Mouse (Mus musculus): ENCODE data around the gene Tmem37. TPM values are rescaled to one million over a fixed set of nuclear protein-coding genes. Genes with fewer than 3 reads are reported as not detected.

The Tmem37 gene
- polyA plus RNA-seq, 1 experiment from 2014 or later = 10.2 TPM

- no peaks in the 10 kb centered on the region for H3K36me3 ChIP-seq (ENCODE audit: control insufficient read depth, insufficient read depth)
- no peaks in the 10 kb centered on the region for H3K27me3 ChIP-seq (ENCODE audit: control insufficient read depth, insufficient read depth, low read length)
- H3K4me3 ChIP-seq (ENCODE audit: low read length) = no peak overlapping the region
- H3K27ac ChIP-seq (ENCODE audit: low read length) = no peak overlapping the region
- peaks cover 3% of the 10 kb centered on the region; the same call in 1 of the 2 replicates for H3K9me3 ChIP-seq (replicated peaks; ENCODE audit: control insufficient read depth, low read length)
- 54% methylated on average over 6 of the region's 6 CpGs for WGBS
- no peaks in the 10 kb centered on the region for H3K4me1 ChIP-seq (ENCODE audit: control insufficient read depth, insufficient read depth, low read length)
- no peak overlapping the region for H3K9ac ChIP-seq (ENCODE audit: low read length)
- ATAC-seq (replicated peaks; ENCODE audit: extremely low read depth, insufficient read depth, low FRiP score) = peak; percentile 52; the same call in 1 of the 2 replicates
- no peak overlapping the region for H3K4me2 ChIP-seq (ENCODE audit: low read depth, low read length)
These were observed 18.4 kb downstream of the Tmem37 start for GRCm38 (mm10) chr1:120055475-120055874.

DNA sequence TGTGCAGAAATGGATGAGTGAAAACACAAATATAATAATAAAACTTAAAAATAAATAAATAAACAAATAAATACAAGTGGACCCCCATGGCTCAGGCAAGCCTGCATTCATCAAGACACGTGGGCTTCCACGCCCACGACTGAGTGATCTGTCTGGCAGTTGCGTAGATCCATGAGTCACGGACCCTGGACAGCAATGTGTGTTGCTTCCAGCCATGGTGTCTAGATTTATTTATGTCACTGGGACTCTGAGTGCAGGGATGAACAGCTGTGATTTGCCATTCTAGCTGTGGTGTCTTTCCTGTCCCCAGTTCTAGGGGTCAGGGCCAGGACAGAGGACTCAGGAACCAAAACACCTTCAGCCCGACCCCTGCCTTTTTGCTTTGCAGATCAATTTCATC is 18.9 kb downstream of the Tmem37 start:
- Histone ChIP-seq H3K36me3 (ENCODE audit: control insufficient read depth, insufficient read depth) (no peaks in the 10 kb centered on the region), H3K27me3 (ENCODE audit: control insufficient read depth, insufficient read depth, low read length) (no peaks in the 10 kb centered on the region), H3K4me2 (ENCODE audit: low read depth, low read length) (no peak overlapping the region), H3K4me1 (ENCODE audit: control insufficient read depth, insufficient read depth, low read length) (no peaks in the 10 kb centered on the region), H3K4me3 (ENCODE audit: low read length) (no peak overlapping the region), H3K9me3 (replicated peaks; ENCODE audit: control insufficient read depth, low read length) (peaks cover 3% of the 10 kb centered on the region; the same call in 1 of the 2 replicates), H3K27ac (ENCODE audit: low read length) (no peak overlapping the region), H3K9ac (ENCODE audit: low read length) (no peak overlapping the region)
- 76% methylated on average over 6 of the region's 6 CpGs for WGBS
- no peak for ATAC-seq (replicated peaks; ENCODE audit: extremely low read depth, insufficient read depth, low FRiP score)

DNA sequence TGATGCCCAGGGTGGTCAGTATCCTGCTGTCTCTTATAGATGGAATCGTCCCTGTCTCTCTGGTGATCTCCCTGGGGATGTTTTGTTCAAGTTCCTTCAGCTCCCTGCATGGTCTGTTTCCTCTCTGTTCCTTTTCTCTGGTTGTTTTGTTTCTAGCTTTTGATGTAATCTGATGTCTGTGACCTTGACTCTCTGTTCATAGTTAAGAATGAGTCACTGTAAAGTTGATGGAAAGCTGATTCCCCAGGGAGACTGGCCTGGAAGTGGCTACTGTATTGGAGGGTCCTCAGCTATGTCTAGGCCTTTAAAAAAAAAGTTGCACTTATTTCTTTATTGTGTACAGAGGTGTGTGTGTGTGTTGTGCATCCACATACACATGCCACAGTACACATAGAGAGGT is 22.8 kb downstream of the Tmem37 start:
- Histone ChIP-seq H3K27ac (ENCODE audit: low read length) (no peak overlapping the region), H3K4me1 (ENCODE audit: control insufficient read depth, insufficient read depth, low read length) (no peaks in the 10 kb centered on the region), H3K4me3 (ENCODE audit: low read length) (no peak overlapping the region), H3K36me3 (ENCODE audit: control insufficient read depth, insufficient read depth) (no peaks in the 10 kb centered on the region), H3K9ac (ENCODE audit: low read length) (no peak overlapping the region), H3K9me3 (replicated peaks; ENCODE audit: control insufficient read depth, low read length) (peaks cover 3% of the 10 kb centered on the region; the same call in 1 of the 2 replicates), H3K4me2 (ENCODE audit: low read depth, low read length) (no peak overlapping the region), H3K27me3 (ENCODE audit: control insufficient read depth, insufficient read depth, low read length) (no peaks in the 10 kb centered on the region)
- WGBS = 59% methylated on average over 1 of the region's 1 CpGs
- ATAC-seq (replicated peaks; ENCODE audit: extremely low read depth, insufficient read depth, low FRiP score) = no peak

DNA sequence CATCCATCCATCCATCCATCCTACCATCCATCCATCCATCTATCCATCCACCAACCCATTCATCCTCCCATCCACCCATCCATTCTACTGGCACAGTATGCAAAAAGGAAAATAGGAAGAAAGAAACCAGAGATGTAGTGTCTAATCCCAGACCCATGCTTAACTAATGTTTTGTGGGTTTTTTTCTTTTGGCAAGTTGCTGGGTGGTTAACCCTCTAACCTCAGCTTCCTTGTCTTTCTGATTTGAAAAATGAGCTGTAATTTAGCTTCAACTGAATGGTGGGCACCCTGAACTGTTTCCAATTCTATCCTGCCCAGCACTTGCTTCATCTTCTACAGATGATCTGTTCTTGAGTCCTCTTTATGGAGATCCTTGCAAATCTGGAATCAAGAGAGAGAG is 26.5 kb downstream of the Tmem37 start:
- H3K4me2 ChIP-seq (ENCODE audit: low read depth, low read length) = no peak overlapping the region
- H3K9ac ChIP-seq (ENCODE audit: low read length) = no peak overlapping the region
- no peak overlapping the region for H3K27ac ChIP-seq (ENCODE audit: low read length)
- no peaks in the 10 kb centered on the region for H3K36me3 ChIP-seq (ENCODE audit: control insufficient read depth, insufficient read depth)
- no peak overlapping the region for H3K4me3 ChIP-seq (ENCODE audit: low read length)
- H3K27me3 ChIP-seq (ENCODE audit: control insufficient read depth, insufficient read depth, low read length) = no peaks in the 10 kb centered on the region
- H3K4me1 ChIP-seq (ENCODE audit: control insufficient read depth, insufficient read depth, low read length) = no peaks in the 10 kb centered on the region
- ATAC-seq (replicated peaks; ENCODE audit: extremely low read depth, insufficient read depth, low FRiP score) = no peak
- H3K9me3 ChIP-seq (replicated peaks; ENCODE audit: control insufficient read depth, low read length) = no peaks in the 10 kb centered on the region

DNA sequence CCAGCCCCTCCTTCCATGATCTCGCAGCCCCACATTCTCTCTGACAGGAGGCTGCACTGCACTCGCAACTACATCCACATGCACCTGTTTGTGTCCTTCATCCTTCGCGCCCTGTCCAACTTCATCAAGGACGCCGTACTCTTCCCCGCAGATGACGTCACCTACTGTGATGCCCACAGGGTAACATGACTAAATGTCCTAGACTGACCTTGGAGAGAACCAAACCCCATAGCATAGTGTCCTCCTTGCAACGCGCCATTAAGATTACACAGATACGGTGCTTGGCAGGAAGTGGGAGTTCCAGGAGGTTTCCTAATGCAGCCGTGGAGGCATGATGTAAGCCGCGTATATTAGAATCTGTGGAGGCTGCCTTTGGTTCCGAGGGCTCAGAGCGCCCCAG is 29.3 kb downstream of the Tmem37 start:
- no peak; the same call in 1 of the 2 replicates for ATAC-seq (replicated peaks; ENCODE audit: extremely low read depth, insufficient read depth, low FRiP score)
- WGBS = 75% methylated on average over 16 of the region's 16 CpGs
- H3K4me2 ChIP-seq (ENCODE audit: low read depth, low read length) = no peak overlapping the region
- no peak overlapping the region for H3K27ac ChIP-seq (ENCODE audit: low read length)
- no peaks in the 10 kb centered on the region for H3K9me3 ChIP-seq (replicated peaks; ENCODE audit: control insufficient read depth, low read length)
- H3K9ac ChIP-seq (ENCODE audit: low read length) = no peak overlapping the region
- no peaks in the 10 kb centered on the region for H3K4me1 ChIP-seq (ENCODE audit: control insufficient read depth, insufficient read depth, low read length)
- H3K36me3 ChIP-seq (ENCODE audit: control insufficient read depth, insufficient read depth) = no peaks in the 10 kb centered on the region
- no peaks in the 10 kb centered on the region for H3K27me3 ChIP-seq (ENCODE audit: control insufficient read depth, insufficient read depth, low read length)
- H3K4me3 ChIP-seq (ENCODE audit: low read length) = no peak overlapping the region

GRCm38 (mm10) chr1:120042421-120042820 is 31.5 kb downstream of the Tmem37 start:
- Histone ChIP-seq H3K4me2 (ENCODE audit: low read depth, low read length) (no peak overlapping the region), H3K36me3 (ENCODE audit: control insufficient read depth, insufficient read depth) (no peaks in the 10 kb centered on the region), H3K27ac (ENCODE audit: low read length) (no peak overlapping the region), H3K9me3 (replicated peaks; ENCODE audit: control insufficient read depth, low read length) (no peaks in the 10 kb centered on the region), H3K9ac (ENCODE audit: low read length) (no peak overlapping the region), H3K27me3 (ENCODE audit: control insufficient read depth, insufficient read depth, low read length) (no peaks in the 10 kb centered on the region), H3K4me1 (ENCODE audit: control insufficient read depth, insufficient read depth, low read length) (no peaks in the 10 kb centered on the region), H3K4me3 (ENCODE audit: low read length) (no peak overlapping the region)
- ATAC-seq (replicated peaks; ENCODE audit: extremely low read depth, insufficient read depth, low FRiP score) = no peak
- WGBS = 72% methylated on average over 8 of the region's 8 CpGs

GRCm38 (mm10) chr1:120038594-120038993 is 35.3 kb downstream of the Tmem37 start:
- H3K9me3 ChIP-seq (replicated peaks; ENCODE audit: control insufficient read depth, low read length) = no peaks in the 10 kb centered on the region
- no peak overlapping the region for H3K4me3 ChIP-seq (ENCODE audit: low read length)
- WGBS = 64% methylated on average over 9 of the region's 9 CpGs
- no peak overlapping the region for H3K4me2 ChIP-seq (ENCODE audit: low read depth, low read length)
- H3K9ac ChIP-seq (ENCODE audit: low read length) = no peak overlapping the region
- H3K27ac ChIP-seq (ENCODE audit: low read length) = no peak overlapping the region
- no peaks in the 10 kb centered on the region for H3K36me3 ChIP-seq (ENCODE audit: control insufficient read depth, insufficient read depth)
- ATAC-seq (replicated peaks; ENCODE audit: extremely low read depth, insufficient read depth, low FRiP score) = no peak
- H3K4me1 ChIP-seq (ENCODE audit: control insufficient read depth, insufficient read depth, low read length) = peaks cover 3% of the 10 kb centered on the region
- H3K27me3 ChIP-seq (ENCODE audit: control insufficient read depth, insufficient read depth, low read length) = no peaks in the 10 kb centered on the region

DNA sequence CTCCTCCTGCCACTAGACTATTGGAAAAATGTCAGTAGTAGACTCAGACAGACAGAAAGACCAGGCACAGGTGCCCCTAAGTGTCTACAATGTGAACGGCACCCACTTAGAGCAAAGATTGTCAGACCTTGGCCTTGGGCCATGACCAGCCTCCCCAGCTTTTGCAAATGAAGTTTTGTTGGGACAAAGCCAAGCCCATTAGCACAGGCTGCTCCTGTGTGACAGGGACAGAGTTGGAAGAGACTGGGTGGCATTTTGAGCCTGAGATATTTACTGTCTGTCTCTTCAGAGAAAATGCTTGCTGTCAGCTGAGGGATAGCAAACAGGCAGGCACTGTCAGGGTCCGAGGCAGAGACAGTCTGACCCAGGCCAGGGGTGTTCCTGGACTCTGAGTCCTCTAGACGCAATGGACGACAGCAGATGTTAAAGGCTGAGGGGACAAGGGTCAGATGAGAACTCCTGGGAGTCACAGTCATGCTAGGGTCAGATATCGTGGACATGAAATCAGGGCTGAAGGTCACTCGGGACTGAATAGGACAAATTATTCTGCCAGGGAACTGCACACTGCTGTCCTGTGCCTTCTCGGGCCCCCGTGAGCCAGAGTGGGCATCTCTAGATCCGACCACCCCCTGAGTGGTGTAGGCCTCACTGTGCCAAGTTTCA is 36.7 kb downstream of the Tmem37 start:
- H3K36me3 ChIP-seq (ENCODE audit: control insufficient read depth, insufficient read depth) = no peaks in the 10 kb centered on the region
- peaks cover 3% of the 10 kb centered on the region for H3K4me1 ChIP-seq (ENCODE audit: control insufficient read depth, insufficient read depth, low read length)
- H3K4me3 ChIP-seq (ENCODE audit: low read length) = no peak overlapping the region
- 55% methylated on average over 9 of the region's 9 CpGs for WGBS
- no peaks in the 10 kb centered on the region for H3K27me3 ChIP-seq (ENCODE audit: control insufficient read depth, insufficient read depth, low read length)
- no peaks in the 10 kb centered on the region for H3K9me3 ChIP-seq (replicated peaks; ENCODE audit: control insufficient read depth, low read length)
- H3K9ac ChIP-seq (ENCODE audit: low read length) = no peak overlapping the region
- H3K4me2 ChIP-seq (ENCODE audit: low read depth, low read length) = no peak overlapping the region
- peak; percentile 54 for ATAC-seq (replicated peaks; ENCODE audit: extremely low read depth, insufficient read depth, low FRiP score)
- H3K27ac ChIP-seq (ENCODE audit: low read length) = peak overlapping the region; percentile 14; the same call in 1 of the 2 replicates

GRCm38 (mm10) chr1:120035456-120036034 is 38.3 kb downstream of the Tmem37 start:
- no peak overlapping the region for H3K9ac ChIP-seq (ENCODE audit: low read length)
- H3K27ac ChIP-seq (ENCODE audit: low read length) = no peak overlapping the region
- no peaks in the 10 kb centered on the region for H3K27me3 ChIP-seq (ENCODE audit: control insufficient read depth, insufficient read depth, low read length)
- 84% methylated on average over 7 of the region's 7 CpGs for WGBS
- no peak overlapping the region for H3K4me2 ChIP-seq (ENCODE audit: low read depth, low read length)
- no peak overlapping the region for H3K4me3 ChIP-seq (ENCODE audit: low read length)
- H3K4me1 ChIP-seq (ENCODE audit: control insufficient read depth, insufficient read depth, low read length) = peaks cover 3% of the 10 kb centered on the region
- no peaks in the 10 kb centered on the region for H3K9me3 ChIP-seq (replicated peaks; ENCODE audit: control insufficient read depth, low read length)
- H3K36me3 ChIP-seq (ENCODE audit: control insufficient read depth, insufficient read depth) = no peaks in the 10 kb centered on the region
- ATAC-seq (replicated peaks; ENCODE audit: extremely low read depth, insufficient read depth, low FRiP score) = no peak

Measured in heart, embryonic 16.5 days (tissue).